Mouse (Mus musculus) cortical plate, adult 2 months (tissue): Measurements from ENCODE around the gene Dlst.

Source experiments
- CTCF ChIP-seq: fragments of 200-500 bp; IDR thresholded peaks from 2 replicates; pipeline ENCODE4 v1.5.1; 2011; ENCODE audit warnings: mild to moderate bottlenecking, control low read depth, low read length; ENCODE audit not compliant: insufficient read depth; ENCODE audit errors: extremely low read depth
- POLR2A ChIP-seq: fragments of 200-500 bp; IDR thresholded peaks from 2 replicates; pipeline ENCODE4 v1.6.1; 2011; ENCODE audit warnings: mild to moderate bottlenecking, low read length, control low read depth; ENCODE audit not compliant: insufficient read depth; ENCODE audit errors: extremely low read depth

GRCm38 (mm10) chr12:85135513-85136470 is 25.2 kb downstream of the Dlst start:
- no peak for TF ChIP-seq CTCF
- 0 out of 2 replicates have a peak, but pooled peaks have one; percentile 24 for TF ChIP-seq POLR2A
